Mouse (Mus musculus): ENCODE measurements around the gene Cxcr2. TPM values are rescaled to one million over a fixed set of nuclear protein-coding genes. Genes with fewer than 3 reads are reported as not detected.

The Cxcr2 gene
- polyA plus RNA-seq, 2 experiments, result 0.51 to 0.59 TPM

- no peaks in the 10 kb centered on the region for H3K4me1 ChIP-seq (replicated peaks; ENCODE audit: control insufficient read depth in 2 of 2, insufficient read depth in 2 of 2, low read length in 1 of 2)
- no peaks in the 10 kb centered on the region for H3K9me3 ChIP-seq (ENCODE audit: control insufficient read depth, low read length)
- no peak overlapping the region for H3K27ac ChIP-seq
- peaks cover 27% of the 10 kb centered on the region for H3K27me3 ChIP-seq (ENCODE audit: control insufficient read depth, insufficient read depth, low read length)
- no peak overlapping the region for H3K9ac ChIP-seq (replicated peaks)
- no peak overlapping the region for H3K4me2 ChIP-seq (ENCODE audit: low read depth)
- TF ChIP-seq EP300 (IDR thresholded peaks at IDR 0.05; ENCODE audit: low read depth) (no peak), CTCF (IDR thresholded peaks at IDR 0.05; ENCODE audit: low read depth) (no peak)
- no peak overlapping the region for H3K4me3 ChIP-seq (ENCODE audit: insufficient read depth in 1 of 2, low read depth in 2 of 2, low read length in 2 of 2)
- ATAC-seq (ENCODE audit: insufficient read depth) (no peak), DNase-seq (ENCODE audit: low read depth in 3 of 3, low spot score in 3 of 3) (no peak)
- WGBS (ENCODE audit: insufficient replicate concordance), result 54% methylated on average over 7 of the region's 7 CpGs
- H3K36me3 ChIP-seq (replicated peaks; ENCODE audit: control insufficient read depth, insufficient read depth, low read depth), result no peaks in the 10 kb centered on the region
These were observed 32.7 kb upstream of the Cxcr2 start for GRCm38 (mm10) chr1:74121138-74121537.

GRCm38 (mm10) chr1:74121821-74122576, 31.8 kb upstream of the Cxcr2 start:
- Histone ChIP-seq H3K4me2 (ENCODE audit: low read depth) (no peak overlapping the region), H3K27me3 (ENCODE audit: control insufficient read depth, insufficient read depth, low read length) (peaks cover 27% of the 10 kb centered on the region), H3K4me3 (ENCODE audit: insufficient read depth in 1 of 2, low read depth in 2 of 2, low read length in 2 of 2) (no peak overlapping the region), H3K9me3 (ENCODE audit: control insufficient read depth, low read length) (no peaks in the 10 kb centered on the region), H3K27ac (no peak overlapping the region), H3K4me1 (replicated peaks; ENCODE audit: control insufficient read depth in 2 of 2, insufficient read depth in 2 of 2, low read length in 1 of 2) (no peaks in the 10 kb centered on the region), H3K9ac (replicated peaks) (no peak overlapping the region), H3K36me3 (replicated peaks; ENCODE audit: control insufficient read depth, insufficient read depth, low read depth) (no peaks in the 10 kb centered on the region)
- no peak for ATAC-seq (ENCODE audit: insufficient read depth)
- TF ChIP-seq CTCF (IDR thresholded peaks at IDR 0.05; ENCODE audit: low read depth) (no peak), EP300 (IDR thresholded peaks at IDR 0.05; ENCODE audit: low read depth) (no peak)
- no peak for DNase-seq (ENCODE audit: low read depth in 3 of 3, low spot score in 3 of 3)
- WGBS (ENCODE audit: insufficient replicate concordance), result 42% methylated on average over 9 of the region's 9 CpGs

GRCm38 (mm10) chr1:74123215-74123614, 30.6 kb upstream of the Cxcr2 start:
- Histone ChIP-seq H3K9ac (replicated peaks) (no peak overlapping the region), H3K27me3 (ENCODE audit: control insufficient read depth, insufficient read depth, low read length) (peaks cover 27% of the 10 kb centered on the region), H3K4me2 (ENCODE audit: low read depth) (no peak overlapping the region), H3K36me3 (replicated peaks; ENCODE audit: control insufficient read depth, insufficient read depth, low read depth) (no peaks in the 10 kb centered on the region), H3K4me3 (ENCODE audit: insufficient read depth in 1 of 2, low read depth in 2 of 2, low read length in 2 of 2) (no peak overlapping the region), H3K27ac (no peak overlapping the region), H3K4me1 (replicated peaks; ENCODE audit: control insufficient read depth in 2 of 2, insufficient read depth in 2 of 2, low read length in 1 of 2) (no peaks in the 10 kb centered on the region), H3K9me3 (ENCODE audit: control insufficient read depth, low read length) (no peaks in the 10 kb centered on the region)
- ATAC-seq (ENCODE audit: insufficient read depth) (no peak), DNase-seq (ENCODE audit: low read depth in 3 of 3, low spot score in 3 of 3) (no peak)
- TF ChIP-seq EP300 (IDR thresholded peaks at IDR 0.05; ENCODE audit: low read depth), result no peak
- TF ChIP-seq CTCF (IDR thresholded peaks at IDR 0.05; ENCODE audit: low read depth), result no peak
- 46% methylated on average over 8 of the region's 8 CpGs for whole genome bisulfite sequencing (ENCODE audit: insufficient replicate concordance)

GRCm38 (mm10) chr1:74124021-74124981, 29.5 kb upstream of the Cxcr2 start, which contains the start of gene Tns1:
Gene Tns1, minus strand, starts transcription at chr1:74124449.
- no peak within 1 kb of the TSS for H3K27ac ChIP-seq
- WGBS (ENCODE audit: insufficient replicate concordance), result 1% methylated on average over 82 of the region's 84 CpGs
- TF ChIP-seq EP300 (IDR thresholded peaks at IDR 0.05; ENCODE audit: low read depth) (no peak), CTCF (IDR thresholded peaks at IDR 0.05; ENCODE audit: low read depth) (no peak)

More at GRCm38 (mm10) chr1:74124021-74124981, 29.5 kb upstream of the Cxcr2 start, which contains the start of gene Tns1:
- H3K36me3 ChIP-seq (replicated peaks; ENCODE audit: control insufficient read depth, insufficient read depth, low read depth), result no peaks in the 10 kb centered on the region
- DNase-seq (ENCODE audit: low read depth in 3 of 3, low spot score in 3 of 3) (peak in 1 of 3 experiments; percentile 9), ATAC-seq (ENCODE audit: insufficient read depth) (peak; percentile 28; the same call in 1 of the 2 replicates)
- H3K27me3 ChIP-seq (ENCODE audit: control insufficient read depth, insufficient read depth, low read length), result peaks cover 27% of the 10 kb centered on the region
- peak within 1 kb of the TSS; percentile 72 for H3K4me2 ChIP-seq (ENCODE audit: low read depth)
- H3K4me3 ChIP-seq (ENCODE audit: insufficient read depth in 1 of 2, low read depth in 2 of 2, low read length in 2 of 2), result peak within 1 kb of the TSS; percentile 16 to 49
- no peaks in the 10 kb centered on the region for H3K9me3 ChIP-seq (ENCODE audit: control insufficient read depth, low read length)
- no peak within 1 kb of the TSS for H3K9ac ChIP-seq (replicated peaks)
- no peaks in the 10 kb centered on the region for H3K4me1 ChIP-seq (replicated peaks; ENCODE audit: control insufficient read depth in 2 of 2, insufficient read depth in 2 of 2, low read length in 1 of 2)
